Mouse (Mus musculus): ENCODE measurements around the gene Triml2. TPM values are rescaled to one million over a fixed set of nuclear protein-coding genes. Genes with fewer than 3 reads are reported as not detected.

Gene Triml2
- not detected in 2 replicates for polyA plus RNA-seq (2012; rRNA removed)

DNA sequence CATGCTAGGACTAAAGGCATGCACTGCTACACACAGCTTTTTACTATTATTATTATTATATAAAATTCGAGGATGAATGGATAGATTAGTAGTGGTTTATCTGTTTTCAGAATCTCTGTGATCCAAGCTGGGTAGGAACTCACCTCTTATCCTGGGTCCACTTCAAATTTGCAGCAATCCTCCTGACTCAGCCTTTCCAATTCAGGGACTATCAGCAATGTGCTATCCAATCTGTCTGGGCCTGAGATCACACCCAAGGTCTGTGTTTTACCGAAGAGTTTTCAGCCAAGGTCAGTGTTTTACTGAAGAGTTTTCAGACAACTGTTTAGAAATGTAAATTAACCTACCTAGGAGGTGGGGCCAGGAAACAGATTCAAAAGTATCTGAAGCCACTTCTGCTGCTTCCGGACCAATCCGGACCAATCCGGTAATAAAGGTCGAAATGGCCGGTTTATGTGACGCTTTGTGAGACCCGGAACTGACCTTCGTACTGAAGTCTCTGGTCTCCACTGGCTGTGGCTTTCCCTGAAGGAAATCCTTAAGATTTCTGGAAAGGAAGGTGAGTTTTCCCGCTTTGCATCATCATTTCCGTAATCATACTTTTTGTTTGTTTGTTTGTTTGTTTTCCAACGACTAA lies at the start of gene Triml2:
Gene Triml2, plus strand, starts transcription at position 488 of the 637 bp plus-strand sequence.
- Histone ChIP-seq H3K27me3 (replicated peaks; ENCODE audit: control insufficient read depth, insufficient read depth, low read length) (no peaks in the 10 kb centered on the region), H3K36me3 (ENCODE audit: control insufficient read depth, insufficient read depth, low read length) (no peaks in the 10 kb centered on the region), H3K4me3 (ENCODE audit: insufficient read depth, low read depth, low read length) (no peak within 1 kb of the TSS), H3K4me1 (ENCODE audit: control insufficient read depth, insufficient read depth, low read length) (no peaks in the 10 kb centered on the region), H3K27ac (ENCODE audit: insufficient read depth, low read depth, low read length) (no peak within 1 kb of the TSS)
- no peak for TF ChIP-seq CTCF (conservative IDR thresholded peaks at IDR 0.05; ENCODE audit: insufficient read depth, insufficient read length, low read depth, low read length)
- WGBS: 93% methylated on average over 13 of the region's 13 CpGs
- DNase-seq: no peak

DNA sequence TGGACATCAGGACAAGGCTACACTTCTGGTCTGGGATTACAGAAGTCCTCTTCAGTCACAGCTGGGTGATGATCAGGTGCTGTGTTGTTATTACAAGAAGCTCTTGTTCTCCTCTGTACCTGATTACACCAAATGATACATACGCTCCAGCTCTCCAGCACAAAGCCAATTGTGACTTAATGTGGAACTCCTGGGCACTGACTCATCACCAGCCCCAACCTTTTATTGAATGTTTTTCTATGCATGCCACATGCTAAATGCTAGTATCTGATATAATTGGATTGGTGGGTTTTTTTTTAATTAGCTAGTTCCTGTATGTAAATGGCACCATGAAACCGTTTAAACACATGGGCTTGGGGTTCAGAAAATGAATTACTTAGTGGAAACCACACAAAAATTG lies 39.0 kb upstream of the Triml2 start, which contains the start of gene Triml1:
Gene Triml1, minus strand, starts transcription at position 101 of the 400 bp plus-strand sequence.
- no peaks in the 10 kb centered on the region for H3K27me3 ChIP-seq (replicated peaks; ENCODE audit: control insufficient read depth, insufficient read depth, low read length)
- no peak for TF ChIP-seq POLR2A (IDR thresholded peaks at IDR 0.05; ENCODE audit: low read depth, low read length)
- TF ChIP-seq CTCF (conservative IDR thresholded peaks at IDR 0.05; ENCODE audit: insufficient read depth, insufficient read length, low read depth, low read length): no peak
- WGBS: 86% methylated on average over 2 of the region's 2 CpGs
- H3K4me1 ChIP-seq (ENCODE audit: control insufficient read depth, insufficient read depth, low read length): no peaks in the 10 kb centered on the region
- H3K36me3 ChIP-seq (ENCODE audit: control insufficient read depth, insufficient read depth, low read length): no peaks in the 10 kb centered on the region
- no peak within 1 kb of the TSS for H3K4me3 ChIP-seq (ENCODE audit: insufficient read depth, low read depth, low read length)
- DNase-seq: no peak
- no peak within 1 kb of the TSS for H3K27ac ChIP-seq (ENCODE audit: insufficient read depth, low read depth, low read length)

DNA sequence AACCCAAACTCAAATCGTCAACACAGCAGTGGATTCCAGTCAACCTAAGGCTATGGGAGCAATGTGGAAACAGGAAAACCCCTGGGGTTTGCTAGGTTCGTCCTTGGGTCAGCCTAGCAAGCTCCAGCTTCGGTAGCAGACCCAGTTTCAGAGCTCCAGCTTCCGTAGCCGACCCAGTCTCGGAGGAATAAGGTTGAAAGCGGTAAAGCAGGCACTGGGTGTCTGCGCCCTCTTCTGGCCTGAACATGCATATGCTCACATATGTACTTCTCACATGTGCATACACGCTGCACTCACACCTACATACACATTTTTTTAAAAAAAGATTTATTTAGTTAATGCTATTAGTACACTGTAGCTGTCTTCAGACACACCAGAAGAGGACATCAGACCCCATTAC lies 31.0 kb upstream of the Triml2 start:
- Histone ChIP-seq H3K27ac (ENCODE audit: insufficient read depth, low read depth, low read length) (no peak overlapping the region), H3K27me3 (replicated peaks; ENCODE audit: control insufficient read depth, insufficient read depth, low read length) (no peaks in the 10 kb centered on the region), H3K36me3 (ENCODE audit: control insufficient read depth, insufficient read depth, low read length) (no peaks in the 10 kb centered on the region), H3K4me3 (ENCODE audit: insufficient read depth, low read depth, low read length) (no peak overlapping the region), H3K4me1 (ENCODE audit: control insufficient read depth, insufficient read depth, low read length) (no peaks in the 10 kb centered on the region)
- DNase-seq: no peak
- TF ChIP-seq POLR2A (IDR thresholded peaks at IDR 0.05; ENCODE audit: low read depth, low read length) (no peak), CTCF (conservative IDR thresholded peaks at IDR 0.05; ENCODE audit: insufficient read depth, insufficient read length, low read depth, low read length) (no peak)
- 94% methylated on average over 9 of the region's 9 CpGs for WGBS

DNA sequence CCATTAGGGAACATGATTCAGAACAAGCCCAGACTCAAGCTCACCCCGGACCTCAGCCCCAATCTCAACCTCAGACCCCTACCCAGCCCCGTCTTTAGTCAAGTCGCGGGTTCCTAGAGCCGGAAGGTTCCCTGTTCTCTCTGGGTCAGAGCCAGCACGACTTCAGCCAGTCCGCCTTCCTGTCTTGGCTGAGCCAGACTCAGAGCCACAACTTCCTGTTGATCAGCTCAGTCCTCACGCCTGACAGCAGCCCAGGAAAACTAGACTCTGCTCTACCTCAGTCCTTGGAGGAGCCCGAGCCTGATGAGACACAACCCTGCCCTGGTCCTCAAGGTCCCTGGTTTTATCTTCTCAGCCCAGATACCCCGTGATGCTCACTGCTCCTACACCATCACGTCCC lies 17.1 kb upstream of the Triml2 start:
- no peaks in the 10 kb centered on the region for H3K4me1 ChIP-seq (ENCODE audit: control insufficient read depth, insufficient read depth, low read length)
- no peak overlapping the region for H3K27ac ChIP-seq (ENCODE audit: insufficient read depth, low read depth, low read length)
- H3K36me3 ChIP-seq (ENCODE audit: control insufficient read depth, insufficient read depth, low read length): no peaks in the 10 kb centered on the region
- no peaks in the 10 kb centered on the region for H3K27me3 ChIP-seq (replicated peaks; ENCODE audit: control insufficient read depth, insufficient read depth, low read length)
- H3K4me3 ChIP-seq (ENCODE audit: insufficient read depth, low read depth, low read length): no peak overlapping the region
- WGBS: 78% methylated on average over 11 of the region's 11 CpGs
- TF ChIP-seq POLR2A (IDR thresholded peaks at IDR 0.05; ENCODE audit: low read depth, low read length) (no peak), CTCF (conservative IDR thresholded peaks at IDR 0.05; ENCODE audit: insufficient read depth, insufficient read length, low read depth, low read length) (no peak)
- DNase-seq: no peak

DNA sequence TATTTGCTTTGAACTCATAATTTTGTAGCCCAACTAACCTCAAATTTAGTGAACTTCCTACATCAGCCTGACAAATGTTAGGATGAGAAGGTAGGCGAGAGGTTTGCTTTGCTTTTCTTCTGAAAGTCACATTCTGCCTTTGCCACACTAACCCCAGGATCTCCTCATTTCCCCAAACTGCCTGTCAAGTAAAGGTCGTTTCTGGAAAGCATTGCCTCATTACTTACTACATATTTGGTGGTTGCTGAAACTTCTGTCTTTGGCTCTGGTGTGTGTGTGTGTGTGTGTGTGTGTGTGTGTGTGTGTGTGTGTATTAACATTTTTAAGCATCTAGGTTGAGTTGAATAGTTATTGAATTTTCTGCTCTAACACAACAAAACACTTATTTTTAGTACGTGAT lies 15.9 kb upstream of the Triml2 start:
- no peaks in the 10 kb centered on the region for H3K36me3 ChIP-seq (ENCODE audit: control insufficient read depth, insufficient read depth, low read length)
- no peaks in the 10 kb centered on the region for H3K27me3 ChIP-seq (replicated peaks; ENCODE audit: control insufficient read depth, insufficient read depth, low read length)
- no peak for DNase-seq
- TF ChIP-seq POLR2A (IDR thresholded peaks at IDR 0.05; ENCODE audit: low read depth, low read length): no peak
- TF ChIP-seq CTCF (conservative IDR thresholded peaks at IDR 0.05; ENCODE audit: insufficient read depth, insufficient read length, low read depth, low read length): no peak
- WGBS: 71% methylated on average over 3 of the region's 3 CpGs
- H3K27ac ChIP-seq (ENCODE audit: insufficient read depth, low read depth, low read length): no peak overlapping the region
- H3K4me3 ChIP-seq (ENCODE audit: insufficient read depth, low read depth, low read length): no peak overlapping the region
- no peaks in the 10 kb centered on the region for H3K4me1 ChIP-seq (ENCODE audit: control insufficient read depth, insufficient read depth, low read length)

DNA sequence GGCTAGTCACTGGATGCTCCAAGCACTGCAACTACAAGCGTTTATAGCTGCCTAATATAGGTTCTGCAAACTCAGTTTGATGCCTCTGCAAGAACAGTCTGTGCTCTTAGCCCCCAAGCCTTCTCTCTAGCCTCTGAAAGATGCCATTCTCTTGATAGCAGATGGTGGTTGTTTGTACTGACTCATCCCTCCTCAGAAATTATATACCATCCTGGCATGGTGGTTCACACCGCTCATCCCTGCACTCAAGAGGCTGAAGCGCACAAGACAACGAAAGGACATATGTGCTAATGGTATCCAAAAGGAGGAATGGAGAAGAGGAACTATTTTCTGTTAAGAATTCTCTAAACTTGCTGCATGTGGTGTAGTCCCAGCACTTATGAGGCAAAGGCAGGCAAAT lies 12.3 kb upstream of the Triml2 start:
- TF ChIP-seq POLR2A (IDR thresholded peaks at IDR 0.05; ENCODE audit: low read depth, low read length) (no peak), CTCF (conservative IDR thresholded peaks at IDR 0.05; ENCODE audit: insufficient read depth, insufficient read length, low read depth, low read length) (no peak)
- Histone ChIP-seq H3K36me3 (ENCODE audit: control insufficient read depth, insufficient read depth, low read length) (no peaks in the 10 kb centered on the region), H3K27me3 (replicated peaks; ENCODE audit: control insufficient read depth, insufficient read depth, low read length) (no peaks in the 10 kb centered on the region), H3K4me1 (ENCODE audit: control insufficient read depth, insufficient read depth, low read length) (no peaks in the 10 kb centered on the region), H3K4me3 (ENCODE audit: insufficient read depth, low read depth, low read length) (no peak overlapping the region), H3K27ac (ENCODE audit: insufficient read depth, low read depth, low read length) (no peak overlapping the region)
- no peak for DNase-seq
- 86% methylated on average over 4 of the region's 4 CpGs for WGBS

DNA sequence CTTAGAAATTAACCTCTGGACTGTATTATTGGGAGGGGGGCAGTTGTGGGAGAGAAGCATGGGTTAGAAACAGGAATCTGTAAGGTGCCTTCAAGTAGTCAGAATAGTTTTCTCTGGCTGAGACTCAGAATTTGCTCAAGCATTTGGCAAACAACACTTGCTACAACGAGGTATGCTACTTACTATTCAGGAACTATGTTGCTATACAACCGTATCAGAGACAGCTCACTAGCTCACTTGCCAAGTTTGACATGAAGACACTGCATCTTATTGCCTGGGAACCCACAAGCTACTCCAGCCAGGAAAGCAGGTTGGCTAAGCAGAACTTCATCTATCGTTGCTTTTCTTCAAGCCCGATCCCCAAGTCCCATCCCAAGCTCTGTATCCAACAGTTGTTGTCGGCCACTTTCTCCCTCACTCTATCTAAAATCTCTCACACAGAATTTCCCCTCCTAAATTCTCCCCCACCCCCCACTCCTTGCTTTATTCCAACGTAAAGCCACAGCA lies 11.0 kb upstream of the Triml2 start:
- no peak for DNase-seq
- Histone ChIP-seq H3K27me3 (replicated peaks; ENCODE audit: control insufficient read depth, insufficient read depth, low read length) (no peaks in the 10 kb centered on the region), H3K4me1 (ENCODE audit: control insufficient read depth, insufficient read depth, low read length) (no peaks in the 10 kb centered on the region), H3K36me3 (ENCODE audit: control insufficient read depth, insufficient read depth, low read length) (no peaks in the 10 kb centered on the region), H3K27ac (ENCODE audit: insufficient read depth, low read depth, low read length) (no peak overlapping the region), H3K4me3 (ENCODE audit: insufficient read depth, low read depth, low read length) (no peak overlapping the region)
- 77% methylated on average over 6 of the region's 6 CpGs for WGBS
- TF ChIP-seq CTCF (conservative IDR thresholded peaks at IDR 0.05; ENCODE audit: insufficient read depth, insufficient read length, low read depth, low read length) (no peak), POLR2A (IDR thresholded peaks at IDR 0.05; ENCODE audit: low read depth, low read length) (no peak)
